Mouse (Mus musculus): ENCODE measurements at regions not wholly inside any gene's neighbourhood (a gene's known extent, or its start where the extent isn't known, plus 50 kb on each side); places are given as distances from the start of the nearest gene placed in this dataset.

- TF ChIP-seq CTCF (IDR thresholded peaks at IDR 0.05; ENCODE audit: insufficient read depth, low read length): no peak
- no peak for TF ChIP-seq POLR2A (IDR thresholded peaks at IDR 0.05; ENCODE audit: borderline replicate concordance, extremely low read depth, low read depth, low read length)
These were observed 272.7 kb downstream of the Cog6 start for GRCm38 (mm10) chr3:52744334-52744733.
